Mouse (Mus musculus) embryo, embryonic 11.5 days (tissue): ENCODE results near the gene Rsph9.

Experiments
- DNase-seq: peaks from one replicate; pipeline ENCODE4 v3.0.0-alpha.2; 2012; ENCODE audit warnings: low read depth, low spot score

Gene Rsph9

GRCm38 (mm10) chr17:46143578-46144423 lies at the start of gene Rsph9:
TSS of gene Rsph9 (minus strand) at chr17:46144216.
- peak; percentile 66 for DNase-seq

DNA sequence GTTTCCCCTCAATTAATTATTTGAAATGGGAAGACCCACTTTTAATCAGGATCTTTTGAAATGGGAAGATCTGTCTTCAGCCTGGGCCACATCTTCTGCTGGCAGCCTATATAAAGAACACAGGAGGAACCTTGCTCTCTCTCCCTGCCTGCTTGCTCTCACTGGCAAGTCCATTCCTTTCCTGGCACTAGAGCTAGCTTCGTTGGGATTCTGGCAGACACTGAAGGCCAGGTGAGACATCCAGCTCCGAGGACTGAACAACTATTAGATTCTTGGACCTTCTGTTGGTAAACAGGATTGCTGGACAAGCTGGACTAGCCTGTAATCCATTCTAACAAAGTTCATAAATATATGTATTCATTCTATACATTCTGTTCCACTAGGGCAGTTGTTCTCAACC lies 44.8 kb upstream of the Rsph9 start:
- no peak for DNase-seq

GRCm38 (mm10) chr17:46182273-46182672 lies 38.3 kb upstream of the Rsph9 start:
- DNase-seq = no peak

- DNase-seq = no peak
These were observed 26.5 kb upstream of the Rsph9 start for GRCm38 (mm10) chr17:46170538-46170937.

- DNase-seq = no peak
These were observed 24.8 kb upstream of the Rsph9 start for GRCm38 (mm10) chr17:46168768-46169167.

DNA sequence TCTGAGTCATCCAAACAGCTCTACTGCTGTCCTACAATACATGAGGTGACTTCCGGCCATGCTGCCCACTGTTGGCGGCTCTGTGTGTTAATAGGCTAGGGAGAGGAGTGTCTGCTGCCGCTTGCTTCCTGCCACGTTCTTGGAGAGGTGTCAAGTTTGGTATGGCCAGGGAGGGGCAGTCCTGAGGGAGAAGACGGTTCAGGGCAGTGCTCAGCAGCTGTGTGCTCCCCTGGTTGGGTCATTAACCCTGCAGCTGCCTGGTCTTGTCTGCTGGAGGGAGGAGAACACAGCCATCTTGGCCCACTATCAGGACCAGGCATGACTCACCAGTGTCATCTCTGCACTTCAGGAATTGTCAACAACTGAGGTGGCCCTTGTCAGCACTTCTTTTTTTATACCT lies 24.3 kb upstream of the Rsph9 start:
- no peak for DNase-seq

DNA sequence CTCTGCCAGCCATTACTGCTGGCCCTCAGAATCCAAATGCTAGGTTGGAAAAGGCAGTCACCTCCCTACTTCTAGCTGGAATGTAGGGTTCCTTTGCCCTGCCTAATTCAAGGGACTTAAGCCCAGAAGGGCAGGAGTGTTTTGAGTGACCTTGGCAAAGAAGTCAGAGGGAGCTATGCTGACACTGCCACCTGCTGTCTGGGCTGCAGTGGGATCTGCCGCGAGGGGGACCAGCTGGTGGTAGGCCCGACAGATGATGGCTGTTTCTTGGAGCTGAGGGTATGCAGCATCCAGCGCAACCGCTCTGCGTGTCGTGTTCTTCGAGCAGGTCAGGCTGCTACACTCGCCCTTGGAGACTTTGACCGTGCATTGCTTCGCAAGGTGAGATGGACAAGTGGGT lies 23.0 kb upstream of the Rsph9 start:
- DNase-seq = no peak

DNA sequence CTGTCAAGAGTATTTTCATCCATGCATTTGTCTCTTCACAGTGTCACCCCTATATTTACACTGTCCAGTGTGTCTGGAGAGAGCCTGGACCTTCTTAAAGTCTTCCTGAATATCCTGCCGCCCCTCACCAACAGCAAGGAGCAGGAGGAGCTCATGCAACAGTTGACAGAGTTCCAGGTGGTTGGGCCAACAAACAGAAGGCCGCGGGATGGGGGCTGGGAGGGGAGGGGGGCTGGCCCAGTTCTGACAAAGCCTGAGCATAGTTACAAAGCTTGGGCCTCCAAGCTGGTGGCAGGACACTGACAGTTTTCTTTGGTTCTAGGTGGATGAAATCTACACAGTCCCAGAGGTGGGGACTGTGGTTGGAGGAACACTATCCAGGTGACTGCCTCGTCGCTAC lies 22.3 kb upstream of the Rsph9 start:
- no peak for DNase-seq

DNA sequence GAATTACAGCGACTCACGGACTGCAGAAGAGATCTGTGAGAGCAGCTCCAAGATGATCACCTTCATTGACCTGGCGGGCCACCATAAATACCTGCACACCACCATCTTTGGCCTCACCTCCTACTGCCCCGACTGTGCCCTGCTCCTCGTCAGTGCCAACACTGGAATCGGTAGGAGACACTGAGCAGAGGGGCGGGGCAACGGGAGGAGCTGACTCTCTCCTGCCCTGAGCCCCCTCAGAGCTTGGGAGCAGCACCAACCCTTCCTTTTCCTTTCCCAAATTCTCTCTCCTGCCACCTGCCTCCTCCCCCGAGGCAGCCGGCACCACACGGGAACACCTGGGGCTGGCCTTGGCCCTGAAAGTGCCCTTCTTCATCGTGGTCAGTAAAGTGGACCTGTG lies 21.4 kb upstream of the Rsph9 start:
- no peak for DNase-seq

- no peak for DNase-seq
These were observed 20.8 kb upstream of the Rsph9 start for GRCm38 (mm10) chr17:46164791-46165190.

- DNase-seq = no peak
These were observed 20.3 kb upstream of the Rsph9 start for GRCm38 (mm10) chr17:46164301-46164700.

DNA sequence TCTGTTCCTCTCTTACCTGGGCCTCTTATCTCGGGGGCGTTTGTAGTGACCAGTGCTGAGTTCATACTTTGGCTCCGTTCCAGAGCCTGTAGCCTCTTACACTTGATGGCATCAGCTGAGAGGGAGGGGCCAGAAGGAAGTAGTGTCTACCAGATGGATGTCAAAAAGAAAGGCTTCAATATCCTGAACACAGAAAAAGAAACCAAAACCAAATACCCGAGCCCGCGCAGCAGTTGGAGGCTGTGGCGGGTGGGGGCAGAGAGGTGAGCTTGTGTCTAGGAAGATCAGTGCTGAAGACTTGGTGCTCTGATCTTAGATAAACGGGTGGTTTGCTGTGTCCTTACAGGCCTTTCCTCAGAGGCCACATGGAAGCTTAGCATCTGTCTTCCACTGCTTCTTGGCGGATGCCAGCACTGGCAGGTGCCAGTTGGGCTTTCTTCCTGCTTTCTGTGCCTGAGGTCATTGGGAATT lies 19.0 kb upstream of the Rsph9 start:
- no peak for DNase-seq

DNA sequence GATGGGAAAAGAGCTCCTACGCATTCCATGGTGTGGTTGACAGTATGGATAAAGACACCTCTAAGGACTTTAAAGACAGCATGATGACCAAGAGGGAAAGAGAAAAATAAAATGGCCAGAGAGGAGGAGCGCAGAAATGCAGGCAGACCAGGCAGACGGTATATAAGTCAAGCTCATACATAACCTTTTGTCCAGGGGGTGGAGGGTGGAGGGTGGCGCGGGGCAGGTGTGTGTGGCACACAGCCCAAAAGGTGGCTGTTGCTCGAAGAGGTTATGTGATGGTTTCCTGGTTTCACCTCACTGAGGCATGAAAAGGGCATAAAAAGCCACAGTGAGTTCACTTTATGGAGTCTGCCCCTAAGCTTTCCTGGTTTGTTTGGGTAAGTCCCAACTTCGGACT lies 18.5 kb upstream of the Rsph9 start:
- DNase-seq = no peak

DNA sequence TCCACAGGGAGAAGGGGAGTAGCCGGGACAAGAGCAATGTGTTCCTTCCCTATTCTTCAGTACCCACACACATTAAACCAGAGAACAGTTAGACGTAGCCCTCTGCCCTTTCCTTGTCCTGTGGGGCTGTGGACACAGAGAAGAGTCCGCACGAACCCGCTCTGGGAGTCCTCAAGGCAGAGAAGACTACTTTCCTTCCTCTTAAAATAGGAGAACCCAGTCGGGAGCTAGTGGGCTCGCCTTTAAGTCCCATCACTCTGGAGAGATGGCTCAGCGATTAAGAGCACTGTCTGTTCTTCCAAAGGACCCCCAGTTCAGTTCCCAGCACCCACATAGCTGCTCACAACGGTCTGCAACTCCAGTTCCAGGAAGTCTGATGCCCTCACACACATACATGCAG lies 17.7 kb upstream of the Rsph9 start:
- DNase-seq = no peak

- no peak for DNase-seq
These were observed 17.2 kb upstream of the Rsph9 start for GRCm38 (mm10) chr17:46161179-46161578.

GRCm38 (mm10) chr17:46160686-46161085 lies 16.7 kb upstream of the Rsph9 start, which contains the start of gene Gtpbp2:
TSS of gene Gtpbp2 (plus strand) at chr17:46161032.
- DNase-seq = peak; percentile 99

- peak; percentile 81 for DNase-seq
These were observed 16.2 kb upstream of the Rsph9 start for GRCm38 (mm10) chr17:46160090-46160662.

DNA sequence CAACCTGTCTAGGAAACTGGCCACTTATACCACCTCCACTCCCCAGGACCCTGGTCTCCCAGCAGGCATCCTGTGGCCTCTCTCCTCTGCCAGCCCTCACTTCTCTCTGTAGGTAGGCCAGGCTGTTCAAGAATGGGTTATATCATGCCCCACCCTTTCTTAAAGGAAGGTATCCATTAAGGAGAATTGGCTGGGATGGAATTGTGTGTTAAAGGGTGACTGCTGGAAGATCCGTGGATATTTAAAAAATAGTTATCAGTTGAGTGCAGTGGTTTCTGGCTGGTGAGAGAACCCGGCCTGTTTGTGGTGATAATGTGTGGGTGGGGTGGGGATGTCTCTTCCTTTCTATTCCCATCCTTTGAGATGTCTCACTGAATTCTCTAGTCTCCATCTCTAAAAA lies 15.2 kb upstream of the Rsph9 start:
- DNase-seq = no peak

DNA sequence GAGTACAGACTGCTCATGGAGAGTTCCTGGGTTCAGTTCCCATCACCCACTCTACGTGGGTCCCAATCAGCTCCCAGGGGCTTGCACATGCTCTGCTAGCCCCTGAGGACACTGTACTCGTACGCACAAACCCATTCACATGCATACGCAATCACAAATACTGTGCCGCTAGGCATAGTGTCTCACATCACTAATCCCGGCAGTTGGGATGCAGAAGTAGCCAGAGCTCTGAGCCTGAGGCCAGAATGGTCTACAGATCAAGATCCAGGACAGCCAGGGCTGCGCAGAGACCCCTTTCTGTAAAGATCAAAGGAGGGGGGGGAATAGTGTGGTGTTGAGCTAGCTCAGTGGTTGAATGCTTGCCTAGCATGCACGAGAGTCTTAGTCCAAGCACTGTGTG lies 13.1 kb upstream of the Rsph9 start:
- no peak for DNase-seq

GRCm38 (mm10) chr17:46156680-46157079 lies 12.7 kb upstream of the Rsph9 start:
- no peak for DNase-seq

DNA sequence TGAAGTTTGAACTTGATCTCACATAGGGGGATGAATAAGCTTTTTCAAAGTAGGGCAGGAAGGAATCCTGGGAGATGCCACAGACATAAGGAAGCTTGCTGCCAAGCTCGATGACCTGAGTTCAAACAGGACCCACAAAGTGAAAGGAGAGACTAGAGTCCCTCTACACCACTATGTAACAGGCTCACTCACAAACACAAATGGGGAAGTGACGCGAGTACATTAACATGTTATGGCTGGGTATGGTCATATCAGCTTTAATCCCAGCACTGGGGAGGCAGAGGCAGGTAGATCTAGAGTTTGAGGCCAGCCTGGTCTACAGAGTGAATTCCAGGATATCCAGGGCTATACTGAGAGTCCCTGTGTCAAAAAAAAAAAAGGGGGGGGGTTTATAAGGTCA lies 10.3 kb upstream of the Rsph9 start:
- DNase-seq = no peak

- DNase-seq = peak; percentile 83
These were observed 9.1 kb upstream of the Rsph9 start, which contains the start of gene Mad2l1bp for GRCm38 (mm10) chr17:46152847-46153782. TSS of gene Mad2l1bp (minus strand) at chr17:46153553.
